Mouse (Mus musculus): ENCODE data around the gene Gm19668. TPM values are rescaled to one million over a fixed set of nuclear protein-coding genes. Genes with fewer than 3 reads are reported as not detected.
"Not testable (repeated sequence)": the region's sequence is repeated elsewhere in the genome, so short reads cannot be mapped to it uniquely, and the experiment has no call there.

Gm19668 gene
- polyA plus RNA-seq (2017; shearing (Covaris generic)) = not detected

GRCm38 (mm10) chr10:77798921-77799508 is at the start of gene Gm19668:
Gene Gm19668 (minus strand): TSS chr10:77799133.
- ATAC-seq = no peak

GRCm38 (mm10) chr10:77847538-77847937 is 48.6 kb upstream of the Gm19668 start:
- ATAC-seq = no peak

GRCm38 (mm10) chr10:77846961-77847360 is 48.0 kb upstream of the Gm19668 start:
- no peak for ATAC-seq

GRCm38 (mm10) chr10:77846503-77846902 is 47.6 kb upstream of the Gm19668 start, which contains the start of gene Gm36176:
Gene Gm36176 (plus strand): TSS chr10:77846803.
- no peak for ATAC-seq

GRCm38 (mm10) chr10:77839006-77839405 is 40.1 kb upstream of the Gm19668 start:
- no peak for ATAC-seq

GRCm38 (mm10) chr10:77835647-77836046 is 36.7 kb upstream of the Gm19668 start, which contains the start of gene Krtap10-10:
Gene Krtap10-10 (plus strand): TSS chr10:77835947.
- ATAC-seq = no peak

- no peak for ATAC-seq
These were observed 28.0 kb upstream of the Gm19668 start, which contains the start of gene Krtap10-4 for GRCm38 (mm10) chr10:77826951-77827350. Gene Krtap10-4 (minus strand): TSS chr10:77827095.

- ATAC-seq = no peak
These were observed 20.3 kb upstream of the Gm19668 start for GRCm38 (mm10) chr10:77819203-77819602.

GRCm38 (mm10) chr10:77818523-77818922 is 19.6 kb upstream of the Gm19668 start:
- no peak for ATAC-seq

- no peak for ATAC-seq
These were observed 16.6 kb upstream of the Gm19668 start for GRCm38 (mm10) chr10:77815514-77815913.

- no peak for ATAC-seq
These were observed 15.4 kb upstream of the Gm19668 start, which contains the start of gene Gm2696 for GRCm38 (mm10) chr10:77814382-77814781. Gene Gm2696 (plus strand): TSS chr10:77814682.

- no peak for ATAC-seq
These were observed 12.8 kb upstream of the Gm19668 start, which contains the start of gene Gm9507 for GRCm38 (mm10) chr10:77811743-77812142. Gene Gm9507 (minus strand): TSS chr10:77811843.

- no peak for ATAC-seq
These were observed 5.2 kb upstream of the Gm19668 start for GRCm38 (mm10) chr10:77804095-77804494.

GRCm38 (mm10) chr10:77798164-77798920 is 591 bp downstream of the Gm19668 start:
- not testable (repeated sequence) for ATAC-seq

- no peak for ATAC-seq
These were observed 1.3 kb downstream of the Gm19668 start for GRCm38 (mm10) chr10:77797677-77798076.

GRCm38 (mm10) chr10:77794976-77795375 is 4.0 kb downstream of the Gm19668 start, which contains the start of gene Gm9639:
Gene Gm9639 (minus strand): TSS chr10:77795076.
- no peak for ATAC-seq

- no peak for ATAC-seq
These were observed 10.3 kb downstream of the Gm19668 start for GRCm38 (mm10) chr10:77788621-77789020.

- not testable (repeated sequence) for ATAC-seq
These were observed 11.1 kb downstream of the Gm19668 start, which contains the start of gene Gm7137 for GRCm38 (mm10) chr10:77787876-77788275. Gene Gm7137 (minus strand): TSS chr10:77788200.

GRCm38 (mm10) chr10:77783396-77783795 is 15.5 kb downstream of the Gm19668 start:
- not testable (repeated sequence) for ATAC-seq

- not testable (repeated sequence) for ATAC-seq
These were observed 16.5 kb downstream of the Gm19668 start, which contains the start of gene Gm3250 for GRCm38 (mm10) chr10:77782442-77782841. Gene Gm3250 (minus strand): TSS chr10:77782542.

- ATAC-seq = not testable (repeated sequence)
These were observed 22.1 kb downstream of the Gm19668 start, which contains the start of gene Gm7138 for GRCm38 (mm10) chr10:77776844-77777243. Gene Gm7138 (minus strand): TSS chr10:77776944.

GRCm38 (mm10) chr10:77772142-77772541 is 26.8 kb downstream of the Gm19668 start:
- not testable (repeated sequence) for ATAC-seq

GRCm38 (mm10) chr10:77771225-77771624 is 27.7 kb downstream of the Gm19668 start, which contains the start of gene Gm3238:
Gene Gm3238 (minus strand): TSS chr10:77771325.
- not testable (repeated sequence) for ATAC-seq

Data from activated CD4-positive, CD25-positive, alpha-beta regulatory T cell, adult 4 months (primary cell).